Mouse (Mus musculus): ENCODE data around the gene Aph1b.

- TF ChIP-seq CTCF (IDR thresholded peaks at IDR 0.05; ENCODE audit: low read depth, low read length) = no peak
- no peak for TF ChIP-seq POLR2A (IDR thresholded peaks at IDR 0.05; ENCODE audit: extremely low read depth, insufficient read depth, low read length)
These were observed 68.0 kb downstream of the Aph1b start for GRCm38 (mm10) chr9:66727333-66727732.

All from liver, adult 2 months (tissue).